Mouse (Mus musculus) urinary bladder, postnatal 14 days (tissue): ENCODE data around the gene Susd4.

Experiments used
- DNase-seq: peaks from one replicate; pipeline ENCODE4 v3.0.0; 2021; ENCODE audit warnings: low spot score

Gene Susd4

GRCm38 (mm10) chr1:182787030-182787429, 23.4 kb downstream of the Susd4 start:
- DNase-seq: no peak

- no peak for DNase-seq
Measured at GRCm38 (mm10) chr1:182788896-182789295, 25.2 kb downstream of the Susd4 start.

GRCm38 (mm10) chr1:182792521-182793071, 28.9 kb downstream of the Susd4 start:
- DNase-seq: peak; percentile 75

GRCm38 (mm10) chr1:182794221-182794620, 30.6 kb downstream of the Susd4 start:
- no peak for DNase-seq

- no peak for DNase-seq
Measured at GRCm38 (mm10) chr1:182794628-182795027, 31.0 kb downstream of the Susd4 start.

- no peak for DNase-seq
Measured at GRCm38 (mm10) chr1:182797048-182797447, 33.4 kb downstream of the Susd4 start.

GRCm38 (mm10) chr1:182801590-182801989, 37.9 kb downstream of the Susd4 start:
- DNase-seq: no peak

- no peak for DNase-seq
Measured at GRCm38 (mm10) chr1:182802891-182803290, 39.2 kb downstream of the Susd4 start.

- no peak for DNase-seq
Measured at GRCm38 (mm10) chr1:182813991-182814390, 50.3 kb downstream of the Susd4 start.

- no peak for DNase-seq
Measured at GRCm38 (mm10) chr1:182814566-182814965, 50.9 kb downstream of the Susd4 start.

GRCm38 (mm10) chr1:182817106-182817505, 53.4 kb downstream of the Susd4 start:
- no peak for DNase-seq

- DNase-seq: no peak
Measured at GRCm38 (mm10) chr1:182817624-182818023, 54.0 kb downstream of the Susd4 start.

- DNase-seq: no peak
Measured at GRCm38 (mm10) chr1:182818931-182819330, 55.3 kb downstream of the Susd4 start.

- DNase-seq: no peak
Measured at GRCm38 (mm10) chr1:182822729-182823128, 59.1 kb downstream of the Susd4 start.

- DNase-seq: no peak
Measured at GRCm38 (mm10) chr1:182823723-182824421, 60.2 kb downstream of the Susd4 start.

- no peak for DNase-seq
Measured at GRCm38 (mm10) chr1:182826557-182826956, 62.9 kb downstream of the Susd4 start.

- no peak for DNase-seq
Measured at GRCm38 (mm10) chr1:182838061-182838460, 74.4 kb downstream of the Susd4 start.

- DNase-seq: no peak
Measured at GRCm38 (mm10) chr1:182839332-182839929, 75.8 kb downstream of the Susd4 start.

GRCm38 (mm10) chr1:182840011-182840410, 76.4 kb downstream of the Susd4 start:
- DNase-seq: no peak

- DNase-seq: no peak
Measured at GRCm38 (mm10) chr1:182840606-182841005, 76.9 kb downstream of the Susd4 start.

GRCm38 (mm10) chr1:182849556-182849955, 85.9 kb downstream of the Susd4 start:
- no peak for DNase-seq

GRCm38 (mm10) chr1:182850080-182850479, 86.4 kb downstream of the Susd4 start:
- DNase-seq: no peak

GRCm38 (mm10) chr1:182852158-182852557, 88.5 kb downstream of the Susd4 start:
- no peak for DNase-seq

GRCm38 (mm10) chr1:182856636-182857035, 93.0 kb downstream of the Susd4 start:
- no peak for DNase-seq
